Mouse (Mus musculus): ENCODE results near the gene Gm11541. TPM values are rescaled to one million over a fixed set of nuclear protein-coding genes. Genes with fewer than 3 reads are reported as not detected.
A peak's percentile ranks its signal among the peaks of the same experiment; 100 is the strongest.
"Not testable (repeated sequence)": the region's sequence is repeated elsewhere in the genome, so short reads cannot be mapped to it uniquely, and the experiment has no call there.

Gene Gm11541
- polyA plus RNA-seq, 1 experiment from 2014 or later: 0.43 TPM

DNA sequence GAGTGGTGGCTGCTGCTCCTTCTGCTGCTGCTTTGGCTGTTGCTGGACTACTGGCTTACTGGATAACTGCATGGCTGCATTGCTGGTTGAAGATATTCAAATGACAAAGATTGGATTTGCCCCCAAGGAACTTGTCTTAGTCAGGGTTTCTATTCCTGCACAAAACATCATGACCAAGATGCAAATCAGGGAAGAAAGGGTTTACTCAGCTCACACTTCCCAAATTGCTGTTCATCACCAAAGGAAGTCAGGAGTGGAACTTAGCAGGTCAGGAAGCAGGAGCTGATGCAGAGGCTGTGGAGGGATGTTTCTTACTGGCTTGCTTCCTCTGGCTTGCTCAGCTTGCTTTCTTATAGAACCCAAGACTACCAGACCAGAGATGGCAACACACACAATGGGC is 11.8 kb downstream of the Gm11541 start:
- ATAC-seq; H3K4me2 ChIP-seq (replicated peaks); H3K9ac ChIP-seq; H3K27me3 ChIP-seq (replicated peaks); H3K4me1 ChIP-seq (replicated peaks); H3K36me3 ChIP-seq; H3K27ac ChIP-seq; H3K4me3 ChIP-seq (replicated peaks); H3K9me3 ChIP-seq: not testable (repeated sequence)

DNA sequence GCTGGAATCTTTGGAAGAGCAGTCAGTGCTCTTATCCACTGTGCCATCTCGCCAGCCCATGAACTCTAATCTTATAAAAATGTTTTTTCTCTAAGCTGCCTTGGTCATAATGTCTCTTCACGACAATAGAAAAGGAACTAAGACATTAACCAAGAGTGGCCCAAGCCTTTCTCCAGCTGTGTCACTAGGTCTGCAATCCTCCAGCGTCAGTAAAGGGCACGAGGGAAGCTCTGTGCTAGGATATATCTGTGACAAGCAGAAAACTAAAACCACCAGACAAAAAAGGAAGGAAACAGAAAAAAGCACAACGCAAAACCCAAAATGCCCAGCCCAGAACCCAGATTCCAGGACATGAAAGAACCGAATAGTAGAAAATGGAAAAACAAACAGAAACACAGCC is 17.1 kb downstream of the Gm11541 start:
- Histone ChIP-seq H3K27me3 (replicated peaks) (no peaks in the 10 kb centered on the region), H3K9ac (no peak overlapping the region), H3K4me1 (replicated peaks) (no peaks in the 10 kb centered on the region), H3K27ac (no peak overlapping the region), H3K9me3 (no peaks in the 10 kb centered on the region), H3K4me3 (replicated peaks) (no peak overlapping the region), H3K4me2 (replicated peaks) (no peak overlapping the region), H3K36me3 (no peaks in the 10 kb centered on the region)
- 83% methylated on average over 6 of the region's 6 CpGs for WGBS
- ATAC-seq: no peak

DNA sequence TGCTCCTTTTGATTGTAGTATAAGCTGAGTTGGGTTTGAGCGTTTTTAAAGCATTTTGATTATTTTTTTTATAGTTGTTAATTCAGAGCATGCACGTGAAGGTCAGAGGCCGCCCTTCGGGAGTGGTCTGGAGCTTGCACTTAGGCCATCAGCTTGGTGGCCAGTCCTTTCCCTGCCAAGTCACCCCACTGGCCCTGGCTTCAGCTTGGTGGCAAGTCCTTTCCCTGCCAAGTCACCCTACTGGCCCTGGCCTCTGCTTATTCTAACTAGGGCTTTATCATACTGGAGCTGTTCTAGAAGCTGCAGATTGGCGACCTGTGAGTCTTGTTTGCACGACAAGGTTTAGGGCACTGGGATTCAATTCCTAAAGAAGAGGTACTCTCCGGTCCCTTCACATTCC is 21.9 kb downstream of the Gm11541 start:
- Histone ChIP-seq H3K4me1 (replicated peaks) (0 out of 2 replicates have a peak, but pooled peaks cover 3% of the 10 kb centered on the region), H3K4me3 (replicated peaks) (no peak overlapping the region), H3K9me3 (no peaks in the 10 kb centered on the region), H3K27me3 (replicated peaks) (no peaks in the 10 kb centered on the region), H3K36me3 (no peaks in the 10 kb centered on the region), H3K27ac (no peak overlapping the region), H3K9ac (no peak overlapping the region), H3K4me2 (replicated peaks) (no peak overlapping the region)
- no peak for ATAC-seq
- 86% methylated on average over 7 of the region's 7 CpGs for WGBS

DNA sequence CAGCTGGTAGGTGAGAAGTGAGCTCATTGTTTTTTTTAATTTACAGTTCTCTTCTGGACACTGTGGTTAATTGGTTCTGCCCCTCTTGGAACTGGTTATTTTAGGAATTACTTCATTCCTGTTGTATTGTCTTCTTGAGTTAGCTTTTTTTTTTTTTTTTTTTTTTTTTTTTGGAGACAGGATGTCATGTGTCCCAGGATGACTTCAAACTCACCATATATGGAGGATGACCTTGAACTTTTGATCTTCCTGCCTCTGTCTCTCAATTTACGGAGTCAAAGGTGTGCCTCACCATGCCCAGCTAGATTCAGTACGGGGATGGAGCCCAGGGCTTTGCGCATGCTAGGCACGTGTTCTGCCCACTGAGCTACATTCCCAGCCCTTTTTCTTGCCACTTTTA is 22.7 kb downstream of the Gm11541 start:
- no peak overlapping the region for H3K4me2 ChIP-seq (replicated peaks)
- 71% methylated on average over 4 of the region's 4 CpGs for WGBS
- H3K9me3 ChIP-seq: no peaks in the 10 kb centered on the region
- H3K4me3 ChIP-seq (replicated peaks): no peak overlapping the region
- H3K27me3 ChIP-seq (replicated peaks): no peaks in the 10 kb centered on the region
- H3K27ac ChIP-seq: no peak overlapping the region
- no peak overlapping the region for H3K9ac ChIP-seq
- H3K4me1 ChIP-seq (replicated peaks): 0 out of 2 replicates have a peak, but pooled peaks cover 3% of the 10 kb centered on the region
- no peaks in the 10 kb centered on the region for H3K36me3 ChIP-seq
- no peak for ATAC-seq

DNA sequence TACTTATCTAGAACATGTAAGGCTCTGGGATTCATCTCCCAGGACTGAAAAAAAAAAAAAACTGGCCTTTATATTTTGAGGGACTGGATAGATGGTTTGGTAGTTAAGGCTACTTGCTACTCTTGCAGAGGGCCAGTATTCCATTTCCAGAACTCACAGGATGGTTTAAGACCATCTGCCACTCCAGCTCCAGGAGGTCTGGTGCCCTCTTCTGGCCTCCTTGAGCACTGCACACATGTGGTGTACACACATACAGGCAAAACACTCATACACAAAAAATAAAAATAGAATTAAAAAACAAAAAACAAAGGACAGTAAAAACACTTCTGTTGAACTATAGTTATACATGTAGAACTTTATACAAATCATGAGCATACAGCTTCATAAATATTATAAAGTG is 23.7 kb downstream of the Gm11541 start:
- Histone ChIP-seq H3K27ac (no peak overlapping the region), H3K4me1 (replicated peaks) (peaks cover 13% of the 10 kb centered on the region), H3K27me3 (replicated peaks) (no peaks in the 10 kb centered on the region), H3K9me3 (no peaks in the 10 kb centered on the region), H3K36me3 (no peaks in the 10 kb centered on the region), H3K4me3 (replicated peaks) (no peak overlapping the region), H3K9ac (no peak overlapping the region), H3K4me2 (replicated peaks) (no peak overlapping the region)
- ATAC-seq: no peak

DNA sequence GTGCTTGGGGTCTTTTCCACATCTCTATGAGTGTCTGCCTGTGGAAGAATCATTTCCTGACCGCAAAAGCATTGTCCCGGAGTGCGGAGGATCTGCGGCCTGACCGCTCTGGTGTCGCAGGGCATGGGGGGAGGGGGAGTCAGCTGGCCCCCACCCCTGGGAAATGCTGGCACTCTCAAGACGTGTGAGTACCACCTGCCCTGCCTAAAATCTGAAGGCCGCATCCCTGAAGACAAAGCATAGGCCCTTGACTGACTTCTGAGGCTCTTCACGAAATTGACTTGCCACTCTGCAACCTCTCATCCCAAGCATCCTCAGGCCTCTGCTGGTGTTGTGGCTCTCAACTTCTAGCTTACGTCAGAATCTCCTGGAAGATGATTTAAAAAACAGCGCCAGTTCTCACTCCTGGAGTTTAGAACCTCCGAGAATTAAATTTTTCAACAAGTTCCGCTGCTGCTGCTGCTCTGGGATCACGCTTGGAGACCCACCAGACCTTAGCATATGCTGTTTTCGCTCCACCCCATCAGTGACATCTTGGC is 26.6 kb downstream of the Gm11541 start:
- Histone ChIP-seq H3K9me3 (no peaks in the 10 kb centered on the region), H3K27ac (0 out of 2 replicates have a peak overlapping the region, but pooled peaks have one; percentile 23), H3K4me3 (replicated peaks) (peak overlapping the region; percentile 92), H3K9ac (0 out of 2 replicates have a peak overlapping the region, but pooled peaks have one; percentile 23), H3K27me3 (replicated peaks) (no peaks in the 10 kb centered on the region), H3K36me3 (no peaks in the 10 kb centered on the region), H3K4me1 (replicated peaks) (peaks cover 26% of the 10 kb centered on the region), H3K4me2 (replicated peaks) (peak overlapping the region; percentile 81)
- 33% methylated on average over 15 of the region's 15 CpGs for WGBS
- ATAC-seq: no peak; the same call in none of the 2 replicates

DNA sequence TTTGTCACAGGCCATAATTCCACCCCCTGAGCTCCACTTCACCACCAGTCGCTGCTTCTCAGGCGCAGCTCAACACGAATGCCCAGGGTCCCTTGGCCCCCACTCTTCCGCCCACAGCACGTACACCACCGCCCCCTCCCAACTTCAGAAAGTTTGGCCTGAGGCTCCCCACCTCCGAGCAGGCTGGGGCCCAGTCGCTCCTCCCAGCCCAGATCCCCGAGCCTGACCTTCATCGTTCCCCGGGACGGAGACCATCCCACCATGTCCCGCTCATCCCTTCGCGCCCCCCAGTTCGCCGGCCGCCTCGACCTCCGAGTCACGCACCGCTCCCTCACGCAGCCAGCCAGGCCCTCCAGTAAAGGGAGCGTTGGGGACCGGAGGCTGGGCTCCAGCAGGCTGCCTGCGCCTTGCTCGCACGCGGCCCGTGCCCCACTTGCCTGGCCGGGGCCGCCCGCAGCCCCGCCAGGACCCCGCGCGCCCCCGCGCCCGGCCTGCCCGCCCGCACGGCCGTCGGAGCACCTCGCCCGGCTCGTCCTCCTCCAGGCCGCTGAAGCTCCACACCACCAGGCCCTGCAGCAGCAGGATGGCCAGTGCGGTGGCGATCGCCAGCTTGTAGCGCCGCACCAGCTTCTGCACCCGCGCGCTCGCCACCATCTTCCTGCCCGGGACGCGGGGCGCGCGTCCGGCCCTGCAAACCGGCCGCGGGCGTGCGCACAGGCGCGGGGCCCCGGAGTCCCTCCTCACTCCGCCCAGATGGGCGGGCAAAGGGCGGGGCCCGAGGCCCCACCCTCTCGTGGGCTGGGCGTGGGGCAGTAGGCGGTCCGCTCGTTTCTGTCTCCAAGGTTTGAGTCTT is 27.3 kb downstream of the Gm11541 start, which contains the start of gene Xylt2:
Xylt2 (minus strand) TSS at position 762 of the 853 bp plus-strand sequence.
- WGBS: under 1% methylated on average over 79 of the region's 82 CpGs
- H3K36me3 ChIP-seq: no peaks in the 10 kb centered on the region
- peak within 1 kb of the TSS; percentile 89 for H3K27ac ChIP-seq
- no peaks in the 10 kb centered on the region for H3K27me3 ChIP-seq (replicated peaks)
- peaks cover 26% of the 10 kb centered on the region for H3K4me1 ChIP-seq (replicated peaks)
- peak within 1 kb of the TSS; percentile 81 for H3K4me2 ChIP-seq (replicated peaks)
- H3K9ac ChIP-seq: peak within 1 kb of the TSS; percentile 98
- peak; percentile 97 for ATAC-seq
- no peaks in the 10 kb centered on the region for H3K9me3 ChIP-seq
- peak within 1 kb of the TSS; percentile 92 for H3K4me3 ChIP-seq (replicated peaks)

DNA sequence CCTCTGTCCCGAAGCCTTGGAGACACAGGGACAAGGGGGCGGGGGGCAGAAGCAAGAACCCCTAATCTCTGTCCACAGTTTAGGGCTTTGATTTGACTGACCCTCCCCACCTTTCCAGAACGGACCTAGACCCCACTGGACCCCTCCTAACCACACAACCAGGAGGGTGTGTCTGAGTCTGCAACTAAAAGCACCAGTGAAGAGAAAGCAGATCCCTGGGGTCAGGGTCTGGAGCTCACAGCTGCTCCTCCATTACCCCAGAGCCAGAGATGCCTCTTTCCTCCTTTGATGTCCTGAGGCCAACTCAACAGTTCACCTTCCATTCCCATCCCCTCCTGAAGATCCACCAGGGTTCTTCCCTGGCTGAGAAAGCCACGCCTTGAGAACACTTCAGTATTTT is 28.0 kb downstream of the Gm11541 start:
- 37% methylated on average over 4 of the region's 4 CpGs for WGBS
- peak overlapping the region; percentile 81 for H3K4me2 ChIP-seq (replicated peaks)
- peak overlapping the region; percentile 92 for H3K4me3 ChIP-seq (replicated peaks)
- peak overlapping the region; percentile 89; the same call in 1 of the 2 replicates for H3K27ac ChIP-seq
- no peaks in the 10 kb centered on the region for H3K36me3 ChIP-seq
- peak overlapping the region; percentile 98 for H3K9ac ChIP-seq
- no peak; the same call in 1 of the 2 replicates for ATAC-seq
- H3K27me3 ChIP-seq (replicated peaks): no peaks in the 10 kb centered on the region
- H3K4me1 ChIP-seq (replicated peaks): peaks cover 26% of the 10 kb centered on the region
- no peaks in the 10 kb centered on the region for H3K9me3 ChIP-seq

DNA sequence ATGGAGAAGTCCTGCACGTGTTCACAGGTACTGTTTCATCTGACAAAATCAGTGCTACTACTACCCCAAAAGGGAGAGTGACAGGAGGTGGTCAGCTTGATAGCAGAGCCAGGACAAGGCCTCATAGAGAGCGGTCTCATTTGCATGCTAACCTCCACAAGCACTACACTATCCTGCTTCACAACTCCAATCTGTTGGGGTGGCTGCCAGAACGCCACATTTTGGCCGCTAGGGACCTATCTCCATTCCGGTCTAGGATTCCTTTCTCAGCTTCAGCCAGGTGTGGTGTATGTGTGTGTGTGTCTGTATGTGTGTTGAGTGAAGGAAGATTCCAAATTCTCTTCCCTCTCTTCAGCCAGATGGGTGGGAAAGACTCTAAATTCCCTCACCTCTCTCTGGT is 28.9 kb downstream of the Gm11541 start:
- WGBS: 76% methylated on average over 5 of the region's 5 CpGs
- H3K4me3 ChIP-seq (replicated peaks): no peak overlapping the region
- H3K27me3 ChIP-seq (replicated peaks): no peaks in the 10 kb centered on the region
- H3K9me3 ChIP-seq: no peaks in the 10 kb centered on the region
- no peak for ATAC-seq
- H3K9ac ChIP-seq: no peak overlapping the region
- no peak overlapping the region for H3K27ac ChIP-seq
- 0 out of 2 replicates have a peak, but pooled peaks cover under 1% of the 10 kb centered on the region for H3K36me3 ChIP-seq
- peak overlapping the region; percentile 81 for H3K4me2 ChIP-seq (replicated peaks)
- H3K4me1 ChIP-seq (replicated peaks): peaks cover 26% of the 10 kb centered on the region

DNA sequence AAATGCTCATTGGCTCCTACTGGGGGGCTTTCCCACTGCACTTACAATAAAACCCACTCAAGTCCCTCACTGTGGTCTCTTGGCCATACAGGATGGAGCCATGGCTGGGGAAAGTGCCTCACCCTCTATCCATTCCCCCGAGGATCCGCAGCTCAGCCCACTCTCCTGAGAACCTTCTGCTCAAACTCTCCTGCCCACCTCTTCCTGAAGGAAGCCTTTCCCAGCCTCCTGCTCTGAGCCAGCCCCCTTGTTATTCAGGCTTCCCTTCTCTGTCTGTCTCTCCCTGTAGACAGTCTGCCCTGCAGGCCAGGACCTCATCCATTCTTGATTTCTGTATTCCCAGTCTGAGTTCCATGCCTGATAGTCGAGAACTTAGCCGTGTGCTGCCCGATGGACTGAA is 29.3 kb downstream of the Gm11541 start:
- WGBS: 78% methylated on average over 5 of the region's 5 CpGs
- Histone ChIP-seq H3K4me2 (replicated peaks) (no peak overlapping the region), H3K9ac (no peak overlapping the region), H3K4me3 (replicated peaks) (no peak overlapping the region), H3K27me3 (replicated peaks) (no peaks in the 10 kb centered on the region), H3K27ac (no peak overlapping the region), H3K9me3 (no peaks in the 10 kb centered on the region), H3K4me1 (replicated peaks) (peaks cover 26% of the 10 kb centered on the region), H3K36me3 (0 out of 2 replicates have a peak, but pooled peaks cover 5% of the 10 kb centered on the region)
- no peak for ATAC-seq

DNA sequence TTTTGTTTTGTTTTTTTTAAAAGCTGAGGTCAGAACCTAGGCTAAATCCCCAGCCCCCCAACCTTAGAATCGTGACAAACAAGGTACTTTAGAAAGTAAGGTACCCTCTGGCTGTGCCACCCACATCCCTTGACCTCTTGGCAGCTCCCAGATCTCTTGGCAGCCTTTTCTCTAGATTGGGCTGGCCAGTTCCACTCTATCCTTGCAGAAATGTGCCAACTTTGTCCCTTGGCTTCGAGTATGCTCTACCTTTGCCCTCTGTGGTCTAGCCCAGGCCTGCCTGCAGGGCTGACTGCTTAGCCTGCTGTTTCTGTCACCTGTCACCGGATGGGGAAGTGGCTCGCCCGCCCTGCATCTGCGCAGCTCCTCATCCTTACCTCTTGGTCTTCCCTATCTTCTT is 39.0 kb downstream of the Gm11541 start:
- H3K4me2 ChIP-seq (replicated peaks): no peak overlapping the region
- no peaks in the 10 kb centered on the region for H3K9me3 ChIP-seq
- H3K4me3 ChIP-seq (replicated peaks): no peak overlapping the region
- H3K27me3 ChIP-seq (replicated peaks): no peaks in the 10 kb centered on the region
- H3K4me1 ChIP-seq (replicated peaks): no peaks in the 10 kb centered on the region
- no peak overlapping the region for H3K9ac ChIP-seq
- H3K36me3 ChIP-seq: peaks cover 45% of the 10 kb centered on the region
- H3K27ac ChIP-seq: no peak overlapping the region
- whole genome bisulfite sequencing: 94% methylated on average over 6 of the region's 6 CpGs
- ATAC-seq: no peak

DNA sequence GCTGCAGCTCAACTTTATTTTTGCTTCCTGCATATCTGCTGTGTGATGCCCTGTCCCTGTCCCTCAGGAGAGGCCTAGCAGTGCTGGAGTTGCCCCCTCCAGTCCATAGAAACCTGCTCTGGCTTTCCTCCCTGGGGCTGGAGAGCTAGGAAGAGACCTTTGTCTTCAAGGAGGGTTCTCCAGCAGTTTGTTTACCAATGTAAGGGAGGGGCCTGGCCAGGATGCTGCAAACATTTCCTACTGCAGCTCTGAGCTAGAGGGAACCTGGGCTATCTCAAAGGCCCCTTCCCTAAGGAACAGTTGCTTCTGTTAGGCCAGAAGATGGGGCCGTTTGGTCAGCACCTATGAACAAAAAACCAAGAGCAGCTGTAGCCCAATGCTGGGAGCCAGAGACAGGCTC is 43.0 kb downstream of the Gm11541 start:
- Histone ChIP-seq H3K36me3 (peaks cover 44% of the 10 kb centered on the region), H3K9ac (no peak overlapping the region), H3K4me2 (replicated peaks) (no peak overlapping the region), H3K9me3 (no peaks in the 10 kb centered on the region), H3K27me3 (replicated peaks) (no peaks in the 10 kb centered on the region), H3K4me1 (replicated peaks) (no peaks in the 10 kb centered on the region), H3K27ac (no peak overlapping the region), H3K4me3 (replicated peaks) (no peak overlapping the region)
- 47% methylated on average over 1 of the region's 1 CpGs for whole genome bisulfite sequencing
- ATAC-seq: no peak

Measured in intestine, embryonic 15.5 days (tissue).